Mouse (Mus musculus) hindbrain, embryonic 14.5 days (tissue): ENCODE results near the gene 4930596D02Rik. TPM values are rescaled to one million over a fixed set of nuclear protein-coding genes. Genes with fewer than 3 reads are reported as not detected.

Experiments used
- ATAC-seq: fragments of 200-750 bp; cut with Nextera tagmentation; 2 replicates; pipeline ENCODE4 v1.8.0; 2017; ENCODE audit warnings: moderate number of reproducible peaks, mild to moderate bottlenecking, moderate TSS enrichment, moderate library complexity; ENCODE audit not compliant: low FRiP score
- DNase-seq: peaks from one replicate; pipeline ENCODE4 v3.0.0-alpha.2; 2015; ENCODE audit warnings: low spot score
- H3K27ac ChIP-seq: fragments of 300-500 bp; sonication (generic); 2 replicates; pipeline ENCODE4 v1.5.1; 2014; ENCODE audit warnings: mild to moderate bottlenecking, moderate library complexity
- H3K27me3 ChIP-seq: fragments of 300-500 bp; sonication (generic); 2 replicates; pipeline ENCODE4 v1.6.1; 2014; ENCODE audit warnings: mild to moderate bottlenecking, low read length, mixed read lengths; ENCODE audit not compliant: control insufficient read depth, insufficient read depth
- H3K36me3 ChIP-seq: fragments of 300-500 bp; sonication (generic); replicated peaks from 2 replicates; pipeline ENCODE4 v1.6.1; 2014; ENCODE audit not compliant: control insufficient read depth, insufficient read depth
- H3K4me1 ChIP-seq: fragments of 300-500 bp; sonication (generic); replicated peaks from 2 replicates; pipeline ENCODE4 v1.6.1; 2014; ENCODE audit warnings: antibody characterized with exemption, low read length, mixed read lengths; ENCODE audit not compliant: control insufficient read depth, insufficient read depth
- H3K4me2 ChIP-seq: fragments of 300-500 bp; sonication (generic); replicated peaks from 2 replicates; pipeline ENCODE4 v1.6.1; 2014; ENCODE audit warnings: mild to moderate bottlenecking, moderate library complexity
- H3K4me3 ChIP-seq: fragments of 300-500 bp; sonication (generic); replicated peaks from 2 replicates; pipeline ENCODE4 v1.5.1; 2014; ENCODE audit warnings: mild to moderate bottlenecking, low read length
- H3K9ac ChIP-seq: fragments of 300-500 bp; sonication (generic); 2 replicates; pipeline ENCODE4 v1.6.1; 2014
- H3K9me3 ChIP-seq: fragments of 300-500 bp; sonication (generic); 2 replicates; pipeline ENCODE4 v1.6.1; 2016; ENCODE audit warnings: low read length; ENCODE audit not compliant: control insufficient read depth
- WGBS: fragments of 180-500 bp; shearing (Covaris S2); extraction: QIAGEN DNeasy Blood & Tissue Kit; methylation state at CpG from one replicate; pipeline ENCODE4 v1.1.7; 2014; 5-methylcytosine and 5-hydroxymethylcytosine counted together
- polyA plus RNA-seq: library from polyadenylated mRNA; unstranded; fragments of >200 nt; fragmentation: Nextera tagmentation; extraction: Ambion mirVana; gene quantifications from 2 replicates; pipeline ENCODE4 v1.2.1, GENCODE M21; 2014

4930596D02Rik gene
- polyA plus RNA-seq, result not detected in 2 replicates

- Histone ChIP-seq H3K4me3 (no peak within 1 kb of the TSS), H3K4me1 (no peaks in the 10 kb centered on the region), H3K9me3 (no peaks in the 10 kb centered on the region), H3K9ac (no peak within 1 kb of the TSS), H3K4me2 (no peak within 1 kb of the TSS), H3K36me3 (no peaks in the 10 kb centered on the region), H3K27me3 (no peaks in the 10 kb centered on the region), H3K27ac (no peak within 1 kb of the TSS)
- DNase-seq (no peak), ATAC-seq (no peak)
- WGBS, result 86% methylated on average over 4 of the region's 4 CpGs
Measured at GRCm38 (mm10) chr14:35811878-35812277, at the start of gene 4930596D02Rik. Gene 4930596D02Rik (minus strand): TSS chr14:35811978.

DNA sequence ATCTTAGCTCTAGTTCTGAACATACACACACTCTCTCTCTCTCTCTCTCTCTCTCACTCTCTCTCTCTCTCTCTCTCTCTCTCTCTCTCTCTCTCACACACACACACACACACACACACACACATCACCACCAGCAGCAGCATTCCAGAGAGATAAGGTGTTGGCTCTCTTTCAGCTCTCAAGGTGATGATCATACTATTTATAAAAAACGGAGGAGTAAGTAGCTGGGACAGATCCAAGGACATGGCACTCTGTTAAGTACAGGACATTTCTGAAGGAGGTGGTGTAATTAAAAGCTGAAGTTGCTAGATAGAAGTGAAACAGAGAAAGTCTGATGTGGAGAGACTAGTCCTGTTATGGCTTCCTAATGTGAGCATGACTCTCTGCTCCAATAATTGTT, 41.5 kb upstream of the 4930596D02Rik start:
- Histone ChIP-seq H3K4me3 (no peak overlapping the region), H3K4me1 (no peaks in the 10 kb centered on the region), H3K27ac (no peak overlapping the region), H3K27me3 (no peaks in the 10 kb centered on the region), H3K4me2 (no peak overlapping the region), H3K9ac (no peak overlapping the region), H3K36me3 (no peaks in the 10 kb centered on the region), H3K9me3 (no peaks in the 10 kb centered on the region)
- no peak for ATAC-seq
- no peak for DNase-seq
- WGBS, result 96% methylated on average over 1 of the region's 1 CpGs

- ATAC-seq, result no peak
- 77% methylated on average over 6 of the region's 6 CpGs for WGBS
Measured at GRCm38 (mm10) chr14:35845271-35845670, 33.5 kb upstream of the 4930596D02Rik start.

DNA sequence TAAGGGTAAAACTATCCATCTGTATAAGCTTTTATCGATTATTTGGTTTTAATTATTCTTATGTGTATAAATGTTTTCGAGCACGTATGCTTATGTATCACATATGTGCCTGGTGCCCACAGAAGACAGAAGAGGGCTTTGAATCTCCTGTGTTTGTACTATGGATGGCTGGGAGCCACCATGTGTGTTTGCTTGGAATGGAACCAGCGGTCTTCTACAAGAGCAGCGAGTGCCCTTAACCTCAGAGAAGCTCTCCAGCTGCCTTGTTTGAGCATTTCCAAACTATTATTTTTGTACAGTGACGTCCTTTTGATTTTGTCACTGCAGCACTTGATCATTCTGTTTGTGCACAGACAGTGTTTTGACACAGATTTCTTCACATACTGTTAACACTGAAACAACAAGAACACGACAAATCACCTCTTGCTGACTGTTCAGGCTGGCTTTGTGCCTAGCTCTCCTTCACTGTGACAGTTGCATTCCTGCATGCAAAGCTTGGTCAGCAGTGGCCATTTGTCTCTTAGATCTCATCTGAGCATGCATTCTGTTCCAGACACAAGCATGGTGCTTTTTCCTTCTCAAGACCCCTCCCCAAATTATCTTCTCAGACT, 30.4 kb upstream of the 4930596D02Rik start:
- no peak overlapping the region for H3K9ac ChIP-seq
- no peaks in the 10 kb centered on the region for H3K9me3 ChIP-seq
- no peaks in the 10 kb centered on the region for H3K36me3 ChIP-seq
- no peaks in the 10 kb centered on the region for H3K27me3 ChIP-seq
- H3K4me1 ChIP-seq, result no peaks in the 10 kb centered on the region
- 81% methylated on average over 7 of the region's 7 CpGs for WGBS
- ATAC-seq (no peak), DNase-seq (no peak)
- H3K4me2 ChIP-seq, result no peak overlapping the region
- no peak overlapping the region for H3K27ac ChIP-seq
- no peak overlapping the region for H3K4me3 ChIP-seq

More at GRCm38 (mm10) chr14:35845271-35845670, 33.5 kb upstream of the 4930596D02Rik start:
- no peak overlapping the region for H3K4me2 ChIP-seq
- H3K36me3 ChIP-seq, result no peaks in the 10 kb centered on the region
- DNase-seq, result no peak
- H3K27me3 ChIP-seq, result no peaks in the 10 kb centered on the region
- no peaks in the 10 kb centered on the region for H3K9me3 ChIP-seq
- no peak overlapping the region for H3K27ac ChIP-seq
- H3K4me1 ChIP-seq, result no peaks in the 10 kb centered on the region
- no peak overlapping the region for H3K9ac ChIP-seq
- no peak overlapping the region for H3K4me3 ChIP-seq

DNA sequence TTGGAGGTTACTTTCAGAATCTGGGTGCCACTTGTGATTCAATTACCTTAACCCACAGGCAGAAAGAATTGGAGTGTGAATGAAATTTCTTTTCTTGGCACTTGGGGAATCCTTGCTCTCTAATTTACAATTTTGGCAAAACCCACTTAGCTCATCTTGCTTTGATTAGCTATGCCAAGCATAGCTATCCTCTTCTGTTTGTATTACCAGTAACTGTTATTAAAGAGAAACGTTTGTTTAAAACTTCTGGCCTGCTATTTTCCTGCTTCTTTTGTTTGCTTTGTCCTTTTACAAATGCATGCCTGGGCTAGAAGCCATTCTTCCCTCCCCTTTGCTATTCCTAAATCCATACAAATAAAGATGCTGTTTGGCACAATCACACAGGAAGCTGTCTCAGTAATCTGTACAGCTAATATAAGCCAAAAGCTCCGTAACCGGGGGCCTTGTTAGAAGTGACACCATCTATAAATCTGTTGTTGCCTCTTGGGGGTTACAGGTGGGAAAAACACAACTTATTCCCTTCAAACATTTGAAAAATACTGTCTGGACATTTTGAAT, 19.0 kb downstream of the 4930596D02Rik start:
- no peaks in the 10 kb centered on the region for H3K4me1 ChIP-seq

GRCm38 (mm10) chr14:35780033-35780432, 31.7 kb downstream of the 4930596D02Rik start:
- Histone ChIP-seq H3K36me3 (no peaks in the 10 kb centered on the region), H3K9ac (no peak overlapping the region), H3K4me1 (no peaks in the 10 kb centered on the region), H3K4me3 (no peak overlapping the region), H3K9me3 (no peaks in the 10 kb centered on the region), H3K27me3 (no peaks in the 10 kb centered on the region), H3K27ac (no peak overlapping the region), H3K4me2 (no peak overlapping the region)
- no peak for DNase-seq
- no peak for ATAC-seq
- WGBS, result 64% methylated on average over 3 of the region's 3 CpGs

More for the DNA sequence above, 19.0 kb downstream of the 4930596D02Rik start:
- Histone ChIP-seq H3K9ac (no peak overlapping the region), H3K4me2 (no peak overlapping the region), H3K4me3 (no peak overlapping the region), H3K27me3 (no peaks in the 10 kb centered on the region), H3K9me3 (no peaks in the 10 kb centered on the region), H3K36me3 (no peaks in the 10 kb centered on the region), H3K27ac (no peak overlapping the region)
- ATAC-seq (no peak), DNase-seq (no peak)
- 43% methylated on average over 3 of the region's 3 CpGs for WGBS

- no peak for DNase-seq
Measured at GRCm38 (mm10) chr14:35773306-35773705, 38.5 kb downstream of the 4930596D02Rik start.

More at GRCm38 (mm10) chr14:35773306-35773705, 38.5 kb downstream of the 4930596D02Rik start:
- H3K9ac ChIP-seq, result no peak overlapping the region
- no peaks in the 10 kb centered on the region for H3K4me1 ChIP-seq
- no peak for ATAC-seq
- no peaks in the 10 kb centered on the region for H3K9me3 ChIP-seq
- H3K27ac ChIP-seq, result no peak overlapping the region
- H3K4me2 ChIP-seq, result no peak overlapping the region
- WGBS, result 95% methylated on average over 1 of the region's 1 CpGs
- no peaks in the 10 kb centered on the region for H3K36me3 ChIP-seq
- H3K27me3 ChIP-seq, result no peaks in the 10 kb centered on the region
- no peak overlapping the region for H3K4me3 ChIP-seq
